Mouse (Mus musculus): ENCODE results near the gene Cenpp.

DNA sequence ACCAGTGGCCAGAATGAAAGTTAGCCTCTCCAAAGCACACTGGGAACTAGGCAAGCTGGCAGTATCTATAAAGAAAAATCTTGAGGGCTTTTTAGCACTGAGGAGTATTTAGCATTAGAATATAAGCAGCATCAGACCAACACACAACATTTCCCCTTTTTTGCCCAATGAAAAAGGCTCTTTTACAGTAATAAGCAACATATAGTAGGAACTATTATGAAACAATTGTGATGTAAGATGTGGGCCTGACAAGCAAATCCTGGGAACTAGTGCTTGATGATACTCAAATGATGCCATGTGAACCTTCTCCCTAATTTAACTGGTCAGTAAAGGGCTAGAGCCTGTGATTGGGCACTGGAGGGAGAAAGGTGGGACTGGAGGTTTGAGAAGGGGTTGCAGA lies 24.4 kb downstream of the Cenpp start:
- no peak for TF ChIP-seq CTCF (IDR thresholded peaks at IDR 0.05; ENCODE audit: borderline replicate concordance, control insufficient read depth, extremely low read depth, insufficient read depth, low read length, poor library complexity)
- no peak for TF ChIP-seq POLR2A (IDR thresholded peaks at IDR 0.05; ENCODE audit: control insufficient read depth, extremely low read depth, insufficient read depth, low read length, poor library complexity)
